Mouse (Mus musculus) midbrain, embryonic 16.5 days (tissue): ENCODE data around the gene Oard1. TPM values are rescaled to one million over a fixed set of nuclear protein-coding genes. Genes with fewer than 3 reads are reported as not detected.

Experiments used
- ATAC-seq: fragments of 200-750 bp; cut with Nextera tagmentation; 2 replicates; pipeline ENCODE4 v1.8.0; 2017; ENCODE audit warnings: moderate TSS enrichment
- H3K27ac ChIP-seq: fragments of 300-500 bp; sonication (generic); 2 replicates; pipeline ENCODE4 v1.5.1; 2014; ENCODE audit warnings: mild to moderate bottlenecking, low read length, mixed read lengths
- H3K27me3 ChIP-seq: fragments of 300-500 bp; sonication (generic); 2 replicates; pipeline ENCODE4 v1.6.1; 2014; ENCODE audit warnings: low read depth, low read length, mixed read lengths; ENCODE audit not compliant: control insufficient read depth, insufficient read depth
- H3K36me3 ChIP-seq: fragments of 300-500 bp; sonication (generic); 2 replicates; pipeline ENCODE4 v1.6.1; 2014; ENCODE audit warnings: mild to moderate bottlenecking, low read length, moderate library complexity, mixed read lengths; ENCODE audit not compliant: control insufficient read depth, insufficient read depth
- H3K4me1 ChIP-seq: fragments of 300-500 bp; sonication (generic); 2 replicates; pipeline ENCODE4 v1.6.1; 2014; ENCODE audit warnings: mild to moderate bottlenecking, low read length, mixed read lengths; ENCODE audit not compliant: control insufficient read depth, insufficient read depth
- H3K4me2 ChIP-seq: fragments of 300-500 bp; sonication (generic); 2 replicates; pipeline ENCODE4 v1.6.1; 2014; ENCODE audit warnings: mild to moderate bottlenecking, low read length, mixed read lengths
- H3K4me3 ChIP-seq: fragments of 300-500 bp; sonication (generic); 2 replicates; pipeline ENCODE4 v1.5.1; 2014; ENCODE audit warnings: low read depth, mild to moderate bottlenecking, low read length, moderate library complexity, mixed read lengths
- H3K9ac ChIP-seq: fragments of 300-500 bp; sonication (generic); 2 replicates; pipeline ENCODE4 v1.6.1; 2014; ENCODE audit warnings: low read depth, low read length, mixed read lengths
- H3K9me3 ChIP-seq: fragments of 300-500 bp; sonication (generic); replicated peaks from 2 replicates; pipeline ENCODE4 v1.6.1; 2014; ENCODE audit warnings: mild to moderate bottlenecking, low read length, mixed read lengths; ENCODE audit not compliant: control insufficient read depth, poor library complexity, severe bottlenecking
- WGBS: fragments of 180-500 bp; shearing (Covaris S2); extraction: QIAGEN DNeasy Blood & Tissue Kit; methylation state at CpG from one replicate; pipeline ENCODE4 v1.1.7; 2014; 5-methylcytosine and 5-hydroxymethylcytosine counted together
- polyA plus RNA-seq: library from polyadenylated mRNA; unstranded; fragments of >200 nt; fragmentation: Nextera tagmentation; extraction: Ambion mirVana; gene quantifications from 2 replicates; pipeline ENCODE4 v1.2.1, GENCODE M21; 2015

Oard1 gene
- 32.7 and 36.4 TPM in 2 replicates for polyA plus RNA-seq

- H3K27me3 ChIP-seq = no peaks in the 10 kb centered on the region
- peak; percentile 98 for ATAC-seq
- H3K27ac ChIP-seq = peak within 1 kb of the TSS; percentile 99
- under 1% methylated on average over 84 of the region's 84 CpGs for whole genome bisulfite sequencing
- H3K9ac ChIP-seq = peak within 1 kb of the TSS; percentile 98
- H3K4me2 ChIP-seq = peak within 1 kb of the TSS; percentile 90
- no peaks in the 10 kb centered on the region; the same call in 1 of the 2 replicates for H3K36me3 ChIP-seq
- H3K9me3 ChIP-seq = no peaks in the 10 kb centered on the region
- H3K4me3 ChIP-seq = peak within 1 kb of the TSS; percentile 86
- peaks cover 20% of the 10 kb centered on the region for H3K4me1 ChIP-seq
Measured at GRCm38 (mm10) chr17:48409380-48410298, at the start of gene Oard1, which contains the start of gene Nfya. Oard1 (plus strand) TSS chr17:48410014. Nfya (minus strand) TSS chr17:48409906.

- WGBS = 83% methylated on average over 4 of the region's 4 CpGs
Measured at GRCm38 (mm10) chr17:48360462-48360861, 49.4 kb upstream of the Oard1 start.

GRCm38 (mm10) chr17:48362346-48362745 is 47.5 kb upstream of the Oard1 start:
- no peaks in the 10 kb centered on the region for H3K27me3 ChIP-seq
- no peaks in the 10 kb centered on the region for H3K4me1 ChIP-seq
- H3K36me3 ChIP-seq = no peaks in the 10 kb centered on the region
- no peak overlapping the region for H3K9ac ChIP-seq
- no peak for ATAC-seq
- WGBS = 79% methylated on average over 3 of the region's 3 CpGs
- no peaks in the 10 kb centered on the region for H3K9me3 ChIP-seq
- H3K4me3 ChIP-seq = no peak overlapping the region
- no peak overlapping the region for H3K27ac ChIP-seq
- H3K4me2 ChIP-seq = no peak overlapping the region

More at GRCm38 (mm10) chr17:48360462-48360861, 49.4 kb upstream of the Oard1 start:
- H3K27me3 ChIP-seq = no peaks in the 10 kb centered on the region
- H3K4me3 ChIP-seq = no peak overlapping the region
- no peaks in the 10 kb centered on the region for H3K36me3 ChIP-seq
- no peak overlapping the region for H3K9ac ChIP-seq
- no peaks in the 10 kb centered on the region for H3K4me1 ChIP-seq
- no peak overlapping the region for H3K4me2 ChIP-seq
- H3K9me3 ChIP-seq = no peaks in the 10 kb centered on the region
- no peak for ATAC-seq
- H3K27ac ChIP-seq = no peak overlapping the region

- Histone ChIP-seq H3K27ac (no peak overlapping the region), H3K9ac (no peak overlapping the region), H3K4me1 (no peaks in the 10 kb centered on the region), H3K4me2 (no peak overlapping the region), H3K36me3 (no peaks in the 10 kb centered on the region), H3K9me3 (no peaks in the 10 kb centered on the region), H3K27me3 (no peaks in the 10 kb centered on the region), H3K4me3 (no peak overlapping the region)
- WGBS = 92% methylated on average over 8 of the region's 8 CpGs
- ATAC-seq = no peak
Measured at GRCm38 (mm10) chr17:48362966-48363365, 46.8 kb upstream of the Oard1 start.

GRCm38 (mm10) chr17:48363421-48363965 is 46.3 kb upstream of the Oard1 start:
- H3K4me1 ChIP-seq = no peaks in the 10 kb centered on the region
- no peak overlapping the region for H3K4me2 ChIP-seq
- H3K9me3 ChIP-seq = no peaks in the 10 kb centered on the region
- H3K9ac ChIP-seq = no peak overlapping the region
- no peak; the same call in 1 of the 2 replicates for ATAC-seq
- H3K27me3 ChIP-seq = no peaks in the 10 kb centered on the region
- 78% methylated on average over 6 of the region's 6 CpGs for WGBS
- no peak overlapping the region for H3K27ac ChIP-seq
- H3K4me3 ChIP-seq = no peak overlapping the region
- no peaks in the 10 kb centered on the region for H3K36me3 ChIP-seq

GRCm38 (mm10) chr17:48365511-48366155 is 44.2 kb upstream of the Oard1 start:
- H3K4me3 ChIP-seq = no peak overlapping the region
- H3K4me2 ChIP-seq = no peak overlapping the region
- H3K36me3 ChIP-seq = no peaks in the 10 kb centered on the region
- ATAC-seq = no peak
- H3K4me1 ChIP-seq = no peaks in the 10 kb centered on the region
- no peaks in the 10 kb centered on the region for H3K27me3 ChIP-seq
- no peaks in the 10 kb centered on the region for H3K9me3 ChIP-seq
- no peak overlapping the region for H3K9ac ChIP-seq
- 74% methylated on average over 9 of the region's 9 CpGs for WGBS
- no peak overlapping the region for H3K27ac ChIP-seq

GRCm38 (mm10) chr17:48366806-48367205 is 43.0 kb upstream of the Oard1 start:
- Histone ChIP-seq H3K4me3 (no peak overlapping the region), H3K27ac (no peak overlapping the region), H3K9me3 (no peaks in the 10 kb centered on the region), H3K4me2 (no peak overlapping the region), H3K27me3 (no peaks in the 10 kb centered on the region), H3K36me3 (no peaks in the 10 kb centered on the region), H3K9ac (no peak overlapping the region), H3K4me1 (no peaks in the 10 kb centered on the region)
- WGBS = 91% methylated on average over 5 of the region's 5 CpGs
- ATAC-seq = no peak

- no peak overlapping the region for H3K9ac ChIP-seq
- H3K4me2 ChIP-seq = no peak overlapping the region
- no peaks in the 10 kb centered on the region for H3K4me1 ChIP-seq
- H3K9me3 ChIP-seq = no peaks in the 10 kb centered on the region
- no peak overlapping the region for H3K4me3 ChIP-seq
- no peaks in the 10 kb centered on the region for H3K27me3 ChIP-seq
- H3K36me3 ChIP-seq = no peaks in the 10 kb centered on the region
- no peak overlapping the region for H3K27ac ChIP-seq
- no peak for ATAC-seq
Measured at GRCm38 (mm10) chr17:48371621-48372020, 38.2 kb upstream of the Oard1 start.

GRCm38 (mm10) chr17:48372987-48373386 is 36.8 kb upstream of the Oard1 start:
- H3K4me3 ChIP-seq = no peak overlapping the region
- WGBS = 81% methylated on average over 8 of the region's 8 CpGs
- H3K9me3 ChIP-seq = no peaks in the 10 kb centered on the region
- H3K9ac ChIP-seq = no peak overlapping the region
- no peaks in the 10 kb centered on the region for H3K36me3 ChIP-seq
- no peaks in the 10 kb centered on the region for H3K27me3 ChIP-seq
- ATAC-seq = no peak
- no peaks in the 10 kb centered on the region for H3K4me1 ChIP-seq
- no peak overlapping the region for H3K27ac ChIP-seq
- H3K4me2 ChIP-seq = no peak overlapping the region
